In genomic region chr2:124745045-124745444, GRCm38 (mm10) we compare ENCODE assay signal across 20 mouse cellular contexts.
"Had no signal": no experiment of that assay in that cellular context is flagged by ENCODE, and none has a peak within 500 bp of the region (broad histone marks: within the 10 kb centered on the region; RNA-seq: fewer than 3 reads in every experiment).

No protein-coding gene starts in this region.

- DNase-seq: heart, postnatal 10 days; heart, postnatal 14 days; heart, postnatal 36 days; heart, postnatal 4 days; kidney, adult 11 months; kidney, adult 2 months; kidney, adult 8-10 months; kidney, adult 9 months; kidney, postnatal 10 days; kidney, postnatal 14 days; kidney, postnatal 25 days; kidney, postnatal 36 days; kidney, postnatal 4 days; layer of hippocampus, adult 9-11 months; layer of hippocampus, postnatal 36 days had no signal

- ATAC-seq: hindbrain, embryonic 16.5 days; hindbrain, postnatal 0 days; intestine, embryonic 15.5 days; intestine, embryonic 16.5 days; intestine, postnatal 0 days had no signal
